Mouse (Mus musculus): ENCODE data around the gene Auh.

DNA sequence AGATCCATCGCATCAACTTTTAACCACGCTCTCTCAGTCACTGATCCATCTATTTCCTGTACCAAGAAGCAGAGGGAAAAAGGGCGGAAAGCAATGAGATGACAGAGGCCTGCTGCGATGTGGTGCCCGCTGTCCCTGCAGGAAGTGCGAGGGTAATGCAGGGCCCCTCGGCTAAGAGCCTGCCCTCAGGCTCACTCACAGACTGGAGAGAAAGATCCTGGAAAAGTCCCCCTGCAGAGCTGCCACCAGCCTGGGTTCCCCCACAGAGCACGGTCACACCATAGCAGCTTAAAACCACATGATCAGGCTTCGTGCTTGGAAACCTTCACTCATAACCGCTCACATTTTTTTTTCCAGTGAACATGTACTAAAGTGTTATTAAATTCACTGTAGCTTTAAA is 25.7 kb downstream of the Auh start:
- TF ChIP-seq CTCF (IDR thresholded peaks at IDR 0.05; ENCODE audit: extremely low read depth, insufficient read length, insufficient replicate concordance, low read depth, low read length), result no peak
- TF ChIP-seq POLR2A (IDR thresholded peaks at IDR 0.05; ENCODE audit: low read depth, low read length), result no peak

All from small intestine, adult 2 months (tissue).